Mouse (Mus musculus): ENCODE results near the gene Pfdn4. TPM values are rescaled to one million over a fixed set of nuclear protein-coding genes. Genes with fewer than 3 reads are reported as not detected.

The Pfdn4 gene
- polyA plus RNA-seq, 1 experiment from 2014 or later, result 128 TPM

- no peaks in the 10 kb centered on the region for H3K27me3 ChIP-seq (replicated peaks; ENCODE audit: control insufficient read depth, insufficient read depth, low read length)
- H3K36me3 ChIP-seq (ENCODE audit: control insufficient read depth, insufficient read depth, low read length), result no peaks in the 10 kb centered on the region
- no peak overlapping the region for H3K27ac ChIP-seq (ENCODE audit: low read depth, low read length)
- no peak overlapping the region for H3K4me3 ChIP-seq (ENCODE audit: low read depth, low read length)
- H3K4me1 ChIP-seq (ENCODE audit: control insufficient read depth, insufficient read depth, low read length), result peaks cover 29% of the 10 kb centered on the region
- no peak overlapping the region for H3K9ac ChIP-seq (ENCODE audit: low read length)
- H3K9me3 ChIP-seq (replicated peaks; ENCODE audit: control insufficient read depth, low read length), result no peaks in the 10 kb centered on the region
- no peak overlapping the region for H3K4me2 ChIP-seq (ENCODE audit: low read length)
- 24% methylated on average over 4 of the region's 4 CpGs for WGBS
- ATAC-seq (no peak), DNase-seq (ENCODE audit: low spot score) (no peak)
Measured at GRCm38 (mm10) chr2:170548046-170548445, 51.8 kb downstream of the Pfdn4 start.

GRCm38 (mm10) chr2:170549146-170549545, 52.9 kb downstream of the Pfdn4 start:
- WGBS, result 51% methylated on average over 2 of the region's 2 CpGs
- Histone ChIP-seq H3K27me3 (replicated peaks; ENCODE audit: control insufficient read depth, insufficient read depth, low read length) (no peaks in the 10 kb centered on the region), H3K4me1 (ENCODE audit: control insufficient read depth, insufficient read depth, low read length) (peaks cover 31% of the 10 kb centered on the region), H3K27ac (ENCODE audit: low read depth, low read length) (no peak overlapping the region), H3K9me3 (replicated peaks; ENCODE audit: control insufficient read depth, low read length) (no peaks in the 10 kb centered on the region), H3K4me2 (ENCODE audit: low read length) (no peak overlapping the region), H3K36me3 (ENCODE audit: control insufficient read depth, insufficient read depth, low read length) (no peaks in the 10 kb centered on the region), H3K9ac (ENCODE audit: low read length) (no peak overlapping the region), H3K4me3 (ENCODE audit: low read depth, low read length) (no peak overlapping the region)
- ATAC-seq (no peak), DNase-seq (ENCODE audit: low spot score) (no peak)

GRCm38 (mm10) chr2:170550240-170550639, 54.0 kb downstream of the Pfdn4 start:
- Histone ChIP-seq H3K36me3 (ENCODE audit: control insufficient read depth, insufficient read depth, low read length) (no peaks in the 10 kb centered on the region), H3K27me3 (replicated peaks; ENCODE audit: control insufficient read depth, insufficient read depth, low read length) (no peaks in the 10 kb centered on the region), H3K4me3 (ENCODE audit: low read depth, low read length) (no peak overlapping the region), H3K9me3 (replicated peaks; ENCODE audit: control insufficient read depth, low read length) (no peaks in the 10 kb centered on the region), H3K4me1 (ENCODE audit: control insufficient read depth, insufficient read depth, low read length) (peaks cover 31% of the 10 kb centered on the region), H3K9ac (ENCODE audit: low read length) (no peak overlapping the region), H3K4me2 (ENCODE audit: low read length) (no peak overlapping the region), H3K27ac (ENCODE audit: low read depth, low read length) (peak overlapping the region; percentile 63; the same call in 1 of the 2 replicates)
- DNase-seq (ENCODE audit: low spot score) (peak; percentile 99), ATAC-seq (peak; percentile 78)
- WGBS, result 2% methylated on average over 5 of the region's 5 CpGs

GRCm38 (mm10) chr2:170552088-170552487, 55.9 kb downstream of the Pfdn4 start:
- Histone ChIP-seq H3K9ac (ENCODE audit: low read length) (no peak overlapping the region), H3K4me2 (ENCODE audit: low read length) (no peak overlapping the region), H3K27ac (ENCODE audit: low read depth, low read length) (no peak overlapping the region), H3K9me3 (replicated peaks; ENCODE audit: control insufficient read depth, low read length) (no peaks in the 10 kb centered on the region), H3K4me3 (ENCODE audit: low read depth, low read length) (no peak overlapping the region), H3K36me3 (ENCODE audit: control insufficient read depth, insufficient read depth, low read length) (no peaks in the 10 kb centered on the region), H3K4me1 (ENCODE audit: control insufficient read depth, insufficient read depth, low read length) (peaks cover 31% of the 10 kb centered on the region), H3K27me3 (replicated peaks; ENCODE audit: control insufficient read depth, insufficient read depth, low read length) (no peaks in the 10 kb centered on the region)
- ATAC-seq (peak; percentile 30; the same call in 1 of the 2 replicates), DNase-seq (ENCODE audit: low spot score) (peak; percentile 58)
- WGBS, result 20% methylated on average over 7 of the region's 7 CpGs

- H3K4me1 ChIP-seq (ENCODE audit: control insufficient read depth, insufficient read depth, low read length), result no peaks in the 10 kb centered on the region
- H3K9ac ChIP-seq (ENCODE audit: low read length), result no peak overlapping the region
- no peak overlapping the region for H3K4me2 ChIP-seq (ENCODE audit: low read length)
- H3K36me3 ChIP-seq (ENCODE audit: control insufficient read depth, insufficient read depth, low read length), result no peaks in the 10 kb centered on the region
- H3K27ac ChIP-seq (ENCODE audit: low read depth, low read length), result no peak overlapping the region
- no peaks in the 10 kb centered on the region for H3K9me3 ChIP-seq (replicated peaks; ENCODE audit: control insufficient read depth, low read length)
- WGBS, result 80% methylated on average over 15 of the region's 15 CpGs
- DNase-seq (ENCODE audit: low spot score) (no peak), ATAC-seq (no peak)
- H3K27me3 ChIP-seq (replicated peaks; ENCODE audit: control insufficient read depth, insufficient read depth, low read length), result no peaks in the 10 kb centered on the region
- H3K4me3 ChIP-seq (ENCODE audit: low read depth, low read length), result no peak overlapping the region
Measured at GRCm38 (mm10) chr2:170563956-170564855, 68.0 kb downstream of the Pfdn4 start.

- Histone ChIP-seq H3K4me2 (ENCODE audit: low read length) (no peak overlapping the region), H3K27ac (ENCODE audit: low read depth, low read length) (no peak overlapping the region), H3K4me1 (ENCODE audit: control insufficient read depth, insufficient read depth, low read length) (no peaks in the 10 kb centered on the region), H3K36me3 (ENCODE audit: control insufficient read depth, insufficient read depth, low read length) (no peaks in the 10 kb centered on the region), H3K4me3 (ENCODE audit: low read depth, low read length) (no peak overlapping the region), H3K9me3 (replicated peaks; ENCODE audit: control insufficient read depth, low read length) (no peaks in the 10 kb centered on the region), H3K27me3 (replicated peaks; ENCODE audit: control insufficient read depth, insufficient read depth, low read length) (no peaks in the 10 kb centered on the region), H3K9ac (ENCODE audit: low read length) (no peak overlapping the region)
- DNase-seq (ENCODE audit: low spot score) (no peak), ATAC-seq (no peak)
- 91% methylated on average over 8 of the region's 8 CpGs for WGBS
Measured at GRCm38 (mm10) chr2:170564995-170565394, 68.8 kb downstream of the Pfdn4 start.

Other genes starting within 250 kb of the Pfdn4 start
- gene Bcas1, start 68.6 kb upstream of the Pfdn4 start, polyA plus RNA-seq (2014; fragmentation: Nextera tagmentation; extraction: Ambion mirVana), result 1.4 and 2.1 TPM in 2 replicates
- gene Cyp24a1, start 717 bp downstream of the Pfdn4 start, polyA plus RNA-seq (2014; fragmentation: Nextera tagmentation; extraction: Ambion mirVana), result not detected in 2 replicates
- gene 4930470P17Rik, start 105.6 kb downstream of the Pfdn4 start, polyA plus RNA-seq (2014; fragmentation: Nextera tagmentation; extraction: Ambion mirVana), result not detected in 2 replicates
- gene Dok5, start 235.4 kb downstream of the Pfdn4 start, polyA plus RNA-seq (2014; fragmentation: Nextera tagmentation; extraction: Ambion mirVana), result 41.8 and 58.1 TPM in 2 replicates

Measured in forebrain, embryonic 14.5 days (tissue).